Mouse (Mus musculus): ENCODE measurements around the gene Bhlha15.

Bhlha15 gene

DNA sequence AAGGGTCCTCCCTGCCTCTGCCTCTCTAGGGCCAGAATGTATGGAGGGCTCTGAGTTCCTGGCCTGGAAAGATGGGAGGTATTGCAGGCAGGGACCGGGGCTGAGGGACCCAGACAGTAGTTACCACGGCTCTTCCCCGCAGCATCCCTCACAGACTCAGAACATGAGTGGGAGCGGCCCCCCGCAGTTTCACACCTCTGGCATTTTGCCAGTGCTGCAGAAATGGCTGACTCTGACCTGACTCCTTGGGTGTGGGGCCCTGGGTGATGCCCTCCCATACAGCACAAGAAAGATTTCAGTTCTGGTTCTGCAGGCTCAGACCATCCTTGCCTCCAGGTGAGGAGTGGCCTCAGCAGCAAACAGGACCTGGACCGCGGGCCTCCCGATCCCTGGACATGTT is 5.5 kb downstream of the Bhlha15 start:
- peaks cover 63% of the 10 kb centered on the region for H3K4me1 ChIP-seq (replicated peaks; ENCODE audit: low read depth, low read length)
- no peak for TF ChIP-seq POU5F1 (IDR thresholded peaks at IDR 0.05; ENCODE audit: borderline replicate concordance, low read length)
- no peak for TF ChIP-seq NANOG (IDR thresholded peaks at IDR 0.05; ENCODE audit: borderline replicate concordance, low read length)
- no peak for TF ChIP-seq CTCF (conservative IDR thresholded peaks at IDR 0.05; ENCODE audit: low read length)
- no peaks in the 10 kb centered on the region for H3K9me3 ChIP-seq (ENCODE audit: low read length)
- H3K4me3 ChIP-seq (replicated peaks; ENCODE audit: low read length) = no peak overlapping the region
- peaks cover 13% of the 10 kb centered on the region; the same call in 1 of the 2 replicates for H3K36me3 ChIP-seq (ENCODE audit: insufficient read depth, low read length)
- peaks cover 13% of the 10 kb centered on the region for H3K27me3 ChIP-seq (ENCODE audit: insufficient read depth, low read length)

GRCm38 (mm10) chr5:144200616-144201015 is 10.5 kb downstream of the Bhlha15 start:
- H3K9me3 ChIP-seq (ENCODE audit: low read length) = no peaks in the 10 kb centered on the region
- H3K27me3 ChIP-seq (ENCODE audit: insufficient read depth, low read length) = no peaks in the 10 kb centered on the region
- peaks cover 18% of the 10 kb centered on the region for H3K36me3 ChIP-seq (ENCODE audit: insufficient read depth, low read length)
- TF ChIP-seq CTCF (conservative IDR thresholded peaks at IDR 0.05; ENCODE audit: low read length) = no peak
- no peak for TF ChIP-seq NANOG (IDR thresholded peaks at IDR 0.05; ENCODE audit: borderline replicate concordance, low read length)
- TF ChIP-seq POU5F1 (IDR thresholded peaks at IDR 0.05; ENCODE audit: borderline replicate concordance, low read length) = no peak
- no peak overlapping the region; the same call in 1 of the 2 replicates for H3K4me3 ChIP-seq (replicated peaks; ENCODE audit: low read length)
- H3K4me1 ChIP-seq (replicated peaks; ENCODE audit: low read depth, low read length) = peaks cover 38% of the 10 kb centered on the region

DNA sequence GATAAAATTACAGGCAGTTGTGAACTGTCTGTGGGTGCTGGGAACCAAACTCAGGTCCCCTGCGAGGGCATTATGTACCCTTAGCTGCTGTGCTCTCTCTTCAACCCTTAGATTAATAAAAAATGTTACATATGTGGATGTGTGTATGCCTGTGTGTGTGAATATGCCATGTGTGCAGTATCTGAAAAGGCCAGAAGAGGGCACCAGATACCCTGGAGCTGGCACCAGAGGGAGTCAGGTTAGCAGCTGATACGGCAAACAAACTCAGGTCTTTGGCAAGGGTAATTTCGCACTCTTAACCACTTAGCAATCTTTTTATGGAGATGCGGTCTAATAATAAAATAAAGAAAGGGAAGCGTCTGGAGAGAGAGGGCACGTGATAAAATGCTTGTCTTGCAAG is 12.3 kb downstream of the Bhlha15 start:
- no peaks in the 10 kb centered on the region for H3K27me3 ChIP-seq (ENCODE audit: insufficient read depth, low read length)
- H3K36me3 ChIP-seq (ENCODE audit: insufficient read depth, low read length) = peaks cover 30% of the 10 kb centered on the region
- TF ChIP-seq NANOG (IDR thresholded peaks at IDR 0.05; ENCODE audit: borderline replicate concordance, low read length) (no peak), CTCF (conservative IDR thresholded peaks at IDR 0.05; ENCODE audit: low read length) (peak; percentile 91)
- H3K9me3 ChIP-seq (ENCODE audit: low read length) = no peaks in the 10 kb centered on the region
- no peak overlapping the region for H3K4me3 ChIP-seq (replicated peaks; ENCODE audit: low read length)
- peaks cover 27% of the 10 kb centered on the region for H3K4me1 ChIP-seq (replicated peaks; ENCODE audit: low read depth, low read length)

DNA sequence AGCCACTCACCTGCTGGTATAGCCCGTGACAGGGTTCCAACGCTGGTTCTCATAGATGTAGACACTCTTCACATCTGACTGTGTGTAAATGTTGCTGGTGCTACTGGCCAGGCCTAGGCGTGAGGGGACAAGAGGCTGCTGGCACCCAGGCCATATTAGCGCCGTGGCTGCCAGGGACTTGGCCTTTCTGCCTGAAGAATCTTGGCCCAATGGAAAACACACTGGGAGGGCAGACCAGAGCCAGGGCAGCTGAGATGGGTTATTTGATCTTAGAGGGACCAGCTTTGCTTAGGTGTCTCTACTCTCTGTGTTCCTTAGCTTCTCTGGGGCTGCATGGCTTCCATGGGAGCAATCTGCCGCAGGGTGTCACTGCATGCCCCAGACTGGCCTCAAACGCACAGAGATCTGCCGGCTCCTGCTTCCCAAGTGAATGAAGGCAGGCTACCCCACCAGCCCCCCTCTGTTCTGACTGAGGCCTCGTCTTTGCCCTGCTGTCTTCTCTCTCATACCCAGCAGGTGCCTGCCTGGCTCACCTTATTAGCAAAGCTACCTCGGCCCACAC is 13.4 kb downstream of the Bhlha15 start:
- Histone ChIP-seq H3K9me3 (ENCODE audit: low read length) (no peaks in the 10 kb centered on the region), H3K4me1 (replicated peaks; ENCODE audit: low read depth, low read length) (peaks cover 35% of the 10 kb centered on the region), H3K4me3 (replicated peaks; ENCODE audit: low read length) (no peak overlapping the region), H3K36me3 (ENCODE audit: insufficient read depth, low read length) (peaks cover 26% of the 10 kb centered on the region), H3K27me3 (ENCODE audit: insufficient read depth, low read length) (no peaks in the 10 kb centered on the region)
- TF ChIP-seq CTCF (conservative IDR thresholded peaks at IDR 0.05; ENCODE audit: low read length) (no peak), POU5F1 (IDR thresholded peaks at IDR 0.05; ENCODE audit: borderline replicate concordance, low read length) (no peak), NANOG (IDR thresholded peaks at IDR 0.05; ENCODE audit: borderline replicate concordance, low read length) (no peak)

- Histone ChIP-seq H3K27me3 (ENCODE audit: insufficient read depth, low read length) (no peaks in the 10 kb centered on the region), H3K36me3 (ENCODE audit: insufficient read depth, low read length) (peaks cover 24% of the 10 kb centered on the region), H3K4me1 (replicated peaks; ENCODE audit: low read depth, low read length) (peaks cover 33% of the 10 kb centered on the region), H3K9me3 (ENCODE audit: low read length) (no peaks in the 10 kb centered on the region), H3K4me3 (replicated peaks; ENCODE audit: low read length) (0 out of 2 replicates have a peak overlapping the region, but pooled peaks have one; percentile 20)
- TF ChIP-seq NANOG (IDR thresholded peaks at IDR 0.05; ENCODE audit: borderline replicate concordance, low read length) (no peak), CTCF (conservative IDR thresholded peaks at IDR 0.05; ENCODE audit: low read length) (no peak), POU5F1 (IDR thresholded peaks at IDR 0.05; ENCODE audit: borderline replicate concordance, low read length) (no peak)
Measured at GRCm38 (mm10) chr5:144204303-144204702, 14.2 kb downstream of the Bhlha15 start.

GRCm38 (mm10) chr5:144204911-144205310 is 14.8 kb downstream of the Bhlha15 start:
- H3K4me3 ChIP-seq (replicated peaks; ENCODE audit: low read length) = 0 out of 2 replicates have a peak overlapping the region, but pooled peaks have one; percentile 20
- no peak for TF ChIP-seq NANOG (IDR thresholded peaks at IDR 0.05; ENCODE audit: borderline replicate concordance, low read length)
- no peak for TF ChIP-seq POU5F1 (IDR thresholded peaks at IDR 0.05; ENCODE audit: borderline replicate concordance, low read length)
- TF ChIP-seq CTCF (conservative IDR thresholded peaks at IDR 0.05; ENCODE audit: low read length) = no peak
- peaks cover 35% of the 10 kb centered on the region for H3K4me1 ChIP-seq (replicated peaks; ENCODE audit: low read depth, low read length)
- peaks cover 21% of the 10 kb centered on the region for H3K36me3 ChIP-seq (ENCODE audit: insufficient read depth, low read length)
- no peaks in the 10 kb centered on the region for H3K27me3 ChIP-seq (ENCODE audit: insufficient read depth, low read length)
- no peaks in the 10 kb centered on the region for H3K9me3 ChIP-seq (ENCODE audit: low read length)

GRCm38 (mm10) chr5:144206069-144206468 is 16.0 kb downstream of the Bhlha15 start:
- Histone ChIP-seq H3K27me3 (ENCODE audit: insufficient read depth, low read length) (no peaks in the 10 kb centered on the region), H3K4me1 (replicated peaks; ENCODE audit: low read depth, low read length) (peaks cover 32% of the 10 kb centered on the region), H3K36me3 (ENCODE audit: insufficient read depth, low read length) (peaks cover 20% of the 10 kb centered on the region), H3K4me3 (replicated peaks; ENCODE audit: low read length) (no peak overlapping the region), H3K9me3 (ENCODE audit: low read length) (no peaks in the 10 kb centered on the region)
- TF ChIP-seq POU5F1 (IDR thresholded peaks at IDR 0.05; ENCODE audit: borderline replicate concordance, low read length) = no peak
- no peak for TF ChIP-seq NANOG (IDR thresholded peaks at IDR 0.05; ENCODE audit: borderline replicate concordance, low read length)
- TF ChIP-seq CTCF (conservative IDR thresholded peaks at IDR 0.05; ENCODE audit: low read length) = no peak

DNA sequence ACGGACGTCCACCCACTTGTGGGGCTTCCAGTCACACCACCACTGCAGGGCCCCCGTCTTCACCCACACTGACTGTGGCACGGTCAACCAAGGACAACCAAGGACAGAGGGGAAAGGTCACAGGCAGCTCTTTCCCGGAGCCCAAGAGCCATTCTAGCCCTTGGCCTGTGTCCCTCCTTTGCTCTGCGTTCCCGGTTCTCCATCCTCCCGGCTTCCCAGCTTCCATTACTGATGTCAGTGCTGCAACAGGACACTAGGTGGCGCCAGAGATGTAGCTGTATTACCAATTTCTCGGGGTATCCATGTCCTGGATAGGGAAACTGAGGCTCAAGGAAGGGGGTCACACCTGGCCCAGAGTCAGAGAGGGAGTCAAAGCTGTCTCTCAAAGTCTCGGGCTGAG is 17.4 kb downstream of the Bhlha15 start:
- Histone ChIP-seq H3K4me1 (replicated peaks; ENCODE audit: low read depth, low read length) (peaks cover 45% of the 10 kb centered on the region), H3K9me3 (ENCODE audit: low read length) (no peaks in the 10 kb centered on the region), H3K4me3 (replicated peaks; ENCODE audit: low read length) (no peak overlapping the region), H3K27me3 (ENCODE audit: insufficient read depth, low read length) (no peaks in the 10 kb centered on the region), H3K36me3 (ENCODE audit: insufficient read depth, low read length) (peaks cover 28% of the 10 kb centered on the region)
- no peak for TF ChIP-seq POU5F1 (IDR thresholded peaks at IDR 0.05; ENCODE audit: borderline replicate concordance, low read length)
- no peak for TF ChIP-seq NANOG (IDR thresholded peaks at IDR 0.05; ENCODE audit: borderline replicate concordance, low read length)
- peak; percentile 94 for TF ChIP-seq CTCF (conservative IDR thresholded peaks at IDR 0.05; ENCODE audit: low read length)

DNA sequence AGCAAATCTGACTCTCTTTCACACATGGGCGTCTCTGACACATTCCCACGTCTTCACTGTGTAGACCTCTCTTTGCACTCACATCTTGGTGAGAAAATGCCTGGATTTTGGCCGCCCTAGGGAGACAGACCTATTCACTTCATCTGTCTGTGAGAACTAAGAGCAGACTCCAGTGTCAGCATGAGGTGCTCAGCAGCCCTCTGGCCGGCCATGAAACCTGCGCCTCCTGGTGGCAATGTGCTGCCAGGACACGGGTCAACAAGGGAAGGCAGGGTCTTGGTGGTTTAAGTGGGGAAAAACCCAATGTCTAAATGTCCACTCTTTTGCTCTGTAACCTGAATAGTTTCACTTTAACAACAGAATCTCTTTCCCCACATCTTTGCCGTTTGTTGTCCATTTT is 24.4 kb downstream of the Bhlha15 start:
- Histone ChIP-seq H3K4me1 (replicated peaks; ENCODE audit: low read depth, low read length) (peaks cover 63% of the 10 kb centered on the region), H3K4me3 (replicated peaks; ENCODE audit: low read length) (peak overlapping the region; percentile 54; the same call in 1 of the 2 replicates), H3K36me3 (ENCODE audit: insufficient read depth, low read length) (peaks cover 18% of the 10 kb centered on the region), H3K9me3 (ENCODE audit: low read length) (no peaks in the 10 kb centered on the region), H3K27me3 (ENCODE audit: insufficient read depth, low read length) (no peaks in the 10 kb centered on the region)
- TF ChIP-seq NANOG (IDR thresholded peaks at IDR 0.05; ENCODE audit: borderline replicate concordance, low read length) (no peak), CTCF (conservative IDR thresholded peaks at IDR 0.05; ENCODE audit: low read length) (peak; percentile 97)

Data from E14TG2a.4 (cell line).